Mouse (Mus musculus): ENCODE results near the gene Lbx2. TPM values are rescaled to one million over a fixed set of nuclear protein-coding genes. Genes with fewer than 3 reads are reported as not detected.

Gene Lbx2
- polyA plus RNA-seq, 1 experiment from 2014 or later = not detected

DNA sequence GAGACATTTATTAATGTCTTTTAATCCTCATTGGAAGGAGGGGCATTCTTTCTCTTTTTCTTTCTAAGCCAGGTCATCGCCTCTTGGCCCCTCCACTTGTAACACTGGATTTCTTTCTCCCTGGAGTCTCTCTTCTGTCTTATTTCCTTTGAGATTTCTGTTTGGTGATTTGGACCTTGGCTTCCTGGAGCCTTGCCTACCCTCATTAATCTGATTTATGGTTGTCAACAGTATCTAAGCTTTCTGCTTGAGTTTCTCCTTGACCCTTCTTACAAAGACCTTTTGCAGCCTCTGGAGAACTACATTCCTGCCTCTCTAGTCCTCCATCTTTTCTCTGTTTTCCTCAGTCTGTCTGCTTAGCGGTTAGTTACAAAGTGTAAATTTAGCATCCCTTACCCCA, 12.2 kb downstream of the Lbx2 start:
- H3K36me3 ChIP-seq (ENCODE audit: control insufficient read depth, insufficient read depth, low read length) = no peaks in the 10 kb centered on the region
- peaks cover 14% of the 10 kb centered on the region for H3K4me1 ChIP-seq (ENCODE audit: control insufficient read depth, insufficient read depth, low read length)
- no peaks in the 10 kb centered on the region for H3K9me3 ChIP-seq (ENCODE audit: control insufficient read depth, low read length)
- H3K4me3 ChIP-seq (replicated peaks; ENCODE audit: low read depth, low read length) = no peak overlapping the region
- DNase-seq (no peak), ATAC-seq (ENCODE audit: low FRiP score, low TSS enrichment) (no peak)
- no peak overlapping the region for H3K9ac ChIP-seq (replicated peaks; ENCODE audit: low read length)
- no peak overlapping the region for H3K4me2 ChIP-seq (ENCODE audit: low read length)
- 74% methylated on average over 2 of the region's 2 CpGs for WGBS
- H3K27ac ChIP-seq (replicated peaks; ENCODE audit: low read depth, low read length) = no peak overlapping the region
- no peaks in the 10 kb centered on the region for H3K27me3 ChIP-seq (ENCODE audit: control insufficient read depth, insufficient read depth, low read length)

DNA sequence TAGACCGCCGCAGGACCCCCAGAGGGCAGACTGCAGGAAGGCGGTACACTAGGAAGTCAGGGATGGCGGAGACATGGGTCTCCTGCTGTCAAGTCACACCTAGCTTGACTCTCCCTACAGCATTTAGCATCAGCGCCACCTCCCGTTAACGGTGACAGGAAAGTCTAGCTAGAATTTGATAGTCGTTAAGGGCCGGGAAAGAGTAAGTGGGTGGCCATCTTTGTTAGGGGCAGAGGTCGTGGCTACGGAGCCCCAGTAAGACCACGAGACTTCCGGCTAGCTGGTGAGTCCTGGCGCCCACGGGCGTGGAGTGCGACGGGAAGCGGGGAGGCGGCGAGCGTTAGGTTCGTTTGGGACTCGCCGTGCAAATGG, 15.1 kb downstream of the Lbx2 start, which contains the start of the genes Ccdc142 and Gm42688:
Gene Ccdc142 (plus strand): TSS at position 286 of the 372 bp plus-strand sequence.
Gene Gm42688 (plus strand): TSS at position 302 of the 372 bp plus-strand sequence.
- Histone ChIP-seq H3K4me3 (replicated peaks; ENCODE audit: low read depth, low read length) (peak within 1 kb of the TSS; percentile 77), H3K27me3 (ENCODE audit: control insufficient read depth, insufficient read depth, low read length) (no peaks in the 10 kb centered on the region), H3K9ac (replicated peaks; ENCODE audit: low read length) (peak within 1 kb of the TSS; percentile 75), H3K27ac (replicated peaks; ENCODE audit: low read depth, low read length) (peak within 1 kb of the TSS; percentile 82), H3K4me1 (ENCODE audit: control insufficient read depth, insufficient read depth, low read length) (peaks cover 14% of the 10 kb centered on the region), H3K9me3 (ENCODE audit: control insufficient read depth, low read length) (no peaks in the 10 kb centered on the region), H3K36me3 (ENCODE audit: control insufficient read depth, insufficient read depth, low read length) (no peaks in the 10 kb centered on the region), H3K4me2 (ENCODE audit: low read length) (peak within 1 kb of the TSS; percentile 99)
- peak; percentile 93 for DNase-seq
- WGBS = 1% methylated on average over 25 of the region's 25 CpGs
- peak; percentile 85 for ATAC-seq (ENCODE audit: low FRiP score, low TSS enrichment)

DNA sequence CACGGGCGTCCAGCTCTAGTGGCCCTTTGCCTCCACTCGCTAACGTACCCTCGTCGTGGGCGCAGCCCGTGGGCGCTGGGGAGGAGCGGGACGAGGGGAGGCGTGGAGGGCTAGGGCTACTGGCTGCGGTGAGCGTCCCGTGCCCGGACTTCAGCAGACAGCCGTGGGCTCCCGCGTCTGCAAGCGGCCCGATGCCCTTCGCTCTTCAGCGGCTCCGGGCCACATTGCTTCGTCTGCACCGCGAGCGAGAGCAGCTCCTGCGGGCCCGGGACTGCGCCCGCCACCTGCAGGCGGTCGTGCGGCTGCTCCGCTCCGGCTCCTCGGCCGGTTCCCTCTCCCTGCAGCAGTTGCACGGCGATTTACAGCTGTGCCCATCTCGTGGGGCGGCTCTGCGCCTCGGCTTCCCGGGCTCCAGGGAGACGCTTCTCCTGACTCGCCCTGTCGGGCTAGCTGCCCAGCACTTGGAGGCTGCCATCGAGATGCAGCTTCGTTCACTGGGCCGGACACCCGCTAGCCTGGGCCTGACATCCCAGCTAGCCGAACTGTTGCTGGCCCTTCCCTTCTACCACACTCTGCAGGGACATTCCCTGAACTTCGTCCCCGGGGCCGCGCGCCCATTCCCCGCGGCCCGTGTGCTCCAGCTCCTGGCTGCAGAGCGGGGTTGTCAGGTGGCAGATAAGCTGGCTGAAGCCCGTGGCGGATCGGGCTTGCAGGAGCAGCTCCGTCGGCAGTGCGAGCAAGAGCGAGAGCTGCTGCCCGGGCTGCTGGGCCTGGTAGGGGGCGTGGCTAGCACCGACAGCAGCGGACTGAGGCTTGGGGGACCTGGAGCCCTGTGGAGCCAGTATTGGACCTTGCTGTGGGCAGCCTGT, 15.8 kb downstream of the Lbx2 start:
- H3K27ac ChIP-seq (replicated peaks; ENCODE audit: low read depth, low read length) = peak overlapping the region; percentile 82
- ATAC-seq (ENCODE audit: low FRiP score, low TSS enrichment) (peak; percentile 79), DNase-seq (peak; percentile 80)
- peak overlapping the region; percentile 99 for H3K4me2 ChIP-seq (ENCODE audit: low read length)
- H3K4me3 ChIP-seq (replicated peaks; ENCODE audit: low read depth, low read length) = peak overlapping the region; percentile 77
- H3K9ac ChIP-seq (replicated peaks; ENCODE audit: low read length) = peak overlapping the region; percentile 75
- no peaks in the 10 kb centered on the region for H3K9me3 ChIP-seq (ENCODE audit: control insufficient read depth, low read length)
- peaks cover 14% of the 10 kb centered on the region for H3K4me1 ChIP-seq (ENCODE audit: control insufficient read depth, insufficient read depth, low read length)
- H3K36me3 ChIP-seq (ENCODE audit: control insufficient read depth, insufficient read depth, low read length) = no peaks in the 10 kb centered on the region
- no peaks in the 10 kb centered on the region for H3K27me3 ChIP-seq (ENCODE audit: control insufficient read depth, insufficient read depth, low read length)
- WGBS = under 1% methylated on average over 74 of the region's 74 CpGs

DNA sequence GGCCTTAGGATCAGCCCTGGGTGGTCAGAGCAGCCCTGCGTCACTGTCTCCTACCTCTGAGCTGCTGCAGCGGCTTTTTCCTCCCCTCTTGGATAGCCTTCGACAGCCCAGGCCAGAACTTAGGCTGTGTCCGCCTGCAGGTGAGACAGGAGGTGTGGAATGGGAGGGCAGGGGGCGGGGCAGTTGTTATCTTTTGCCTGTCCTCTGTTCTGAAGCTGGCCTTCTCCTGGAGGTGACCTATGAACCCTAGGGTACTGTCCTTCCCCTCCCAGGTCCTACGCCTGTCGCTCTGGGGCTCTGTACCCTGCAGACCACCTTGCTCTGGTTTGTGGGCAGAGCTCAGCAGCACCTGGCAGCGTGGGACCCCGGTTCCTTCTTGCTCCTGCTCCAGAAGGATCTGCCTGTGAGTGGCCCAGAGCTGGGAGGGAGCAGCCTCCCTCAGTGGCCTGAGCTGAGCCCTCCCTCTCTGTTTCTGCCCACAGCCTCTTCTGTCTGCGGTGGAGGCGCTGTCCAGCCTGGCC, 17.0 kb downstream of the Lbx2 start:
- H3K27ac ChIP-seq (replicated peaks; ENCODE audit: low read depth, low read length) = no peak overlapping the region
- H3K4me3 ChIP-seq (replicated peaks; ENCODE audit: low read depth, low read length) = peak overlapping the region; percentile 77
- 44% methylated on average over 11 of the region's 11 CpGs for WGBS
- no peaks in the 10 kb centered on the region for H3K9me3 ChIP-seq (ENCODE audit: control insufficient read depth, low read length)
- no peaks in the 10 kb centered on the region for H3K36me3 ChIP-seq (ENCODE audit: control insufficient read depth, insufficient read depth, low read length)
- peak overlapping the region; percentile 75 for H3K9ac ChIP-seq (replicated peaks; ENCODE audit: low read length)
- no peak for ATAC-seq (ENCODE audit: low FRiP score, low TSS enrichment)
- peak overlapping the region; percentile 99 for H3K4me2 ChIP-seq (ENCODE audit: low read length)
- H3K4me1 ChIP-seq (ENCODE audit: control insufficient read depth, insufficient read depth, low read length) = peaks cover 21% of the 10 kb centered on the region
- no peak for DNase-seq
- H3K27me3 ChIP-seq (ENCODE audit: control insufficient read depth, insufficient read depth, low read length) = no peaks in the 10 kb centered on the region

DNA sequence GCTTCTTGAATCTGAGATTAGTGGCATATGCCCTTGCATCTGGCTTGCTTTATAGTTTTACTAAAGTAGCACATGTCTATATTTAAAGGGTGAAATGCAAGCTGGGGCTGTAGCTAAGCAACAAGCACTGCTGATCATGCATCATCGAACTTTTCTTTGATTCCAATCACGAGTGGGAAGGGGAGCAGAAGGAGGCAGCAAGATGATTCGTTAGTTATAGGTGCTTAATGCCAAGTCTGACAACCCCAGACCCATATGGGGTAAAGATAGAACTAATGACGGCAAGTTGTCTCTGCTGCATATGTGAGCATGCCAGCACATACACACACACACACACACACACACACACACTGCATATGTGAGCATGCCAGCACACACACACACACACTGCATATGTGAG, 18.0 kb downstream of the Lbx2 start:
- Histone ChIP-seq H3K9me3 (ENCODE audit: control insufficient read depth, low read length) (no peaks in the 10 kb centered on the region), H3K36me3 (ENCODE audit: control insufficient read depth, insufficient read depth, low read length) (no peaks in the 10 kb centered on the region), H3K9ac (replicated peaks; ENCODE audit: low read length) (no peak overlapping the region), H3K27ac (replicated peaks; ENCODE audit: low read depth, low read length) (no peak overlapping the region), H3K4me1 (ENCODE audit: control insufficient read depth, insufficient read depth, low read length) (peaks cover 26% of the 10 kb centered on the region), H3K27me3 (ENCODE audit: control insufficient read depth, insufficient read depth, low read length) (no peaks in the 10 kb centered on the region), H3K4me3 (replicated peaks; ENCODE audit: low read depth, low read length) (no peak overlapping the region), H3K4me2 (ENCODE audit: low read length) (no peak overlapping the region)
- no peak for ATAC-seq (ENCODE audit: low FRiP score, low TSS enrichment)
- DNase-seq = no peak
- WGBS = 75% methylated on average over 4 of the region's 4 CpGs

DNA sequence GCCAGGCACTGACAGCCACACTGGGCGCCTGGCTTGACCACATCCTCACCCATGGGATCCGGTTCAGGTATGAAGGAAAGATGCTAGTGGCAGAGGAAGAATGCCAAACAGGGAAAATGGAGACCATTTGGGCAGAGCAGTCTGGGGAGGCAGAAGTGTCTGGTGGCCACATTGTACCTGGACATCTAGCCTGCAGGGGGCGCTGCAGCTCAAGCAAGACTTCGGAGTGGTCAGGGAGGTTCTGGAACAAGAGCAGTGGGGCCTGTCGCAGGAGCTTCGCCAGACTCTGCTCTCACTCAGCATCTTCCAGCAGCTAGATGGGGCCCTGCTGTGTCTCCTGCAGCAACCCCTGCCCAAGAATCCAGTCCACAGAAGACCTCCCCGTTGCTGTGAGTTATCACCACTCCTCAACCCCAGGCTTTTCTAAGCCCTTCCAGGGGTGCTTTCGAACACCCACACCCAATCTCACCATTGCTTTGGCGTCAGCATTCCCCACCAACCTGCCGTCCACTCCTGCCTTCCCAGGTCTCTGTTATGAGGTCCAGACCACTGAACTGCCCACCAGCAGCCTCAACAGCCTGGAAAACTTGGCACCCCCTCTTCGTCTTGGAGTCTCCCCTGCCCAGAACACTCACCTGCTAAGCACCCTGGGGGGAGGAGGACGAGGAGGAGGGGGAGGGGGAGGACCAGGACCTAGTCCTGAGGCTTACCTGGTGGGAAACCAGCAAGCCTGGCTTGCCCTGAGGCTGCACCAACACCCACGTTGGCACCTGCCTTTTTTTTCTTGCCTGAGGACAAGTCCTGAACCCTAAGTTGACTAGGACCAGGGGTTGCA, 21.6 kb downstream of the Lbx2 start:
- H3K27ac ChIP-seq (replicated peaks; ENCODE audit: low read depth, low read length) = peak overlapping the region; percentile 83; the same call in 1 of the 2 replicates
- no peak for ATAC-seq (ENCODE audit: low FRiP score, low TSS enrichment)

DNA sequence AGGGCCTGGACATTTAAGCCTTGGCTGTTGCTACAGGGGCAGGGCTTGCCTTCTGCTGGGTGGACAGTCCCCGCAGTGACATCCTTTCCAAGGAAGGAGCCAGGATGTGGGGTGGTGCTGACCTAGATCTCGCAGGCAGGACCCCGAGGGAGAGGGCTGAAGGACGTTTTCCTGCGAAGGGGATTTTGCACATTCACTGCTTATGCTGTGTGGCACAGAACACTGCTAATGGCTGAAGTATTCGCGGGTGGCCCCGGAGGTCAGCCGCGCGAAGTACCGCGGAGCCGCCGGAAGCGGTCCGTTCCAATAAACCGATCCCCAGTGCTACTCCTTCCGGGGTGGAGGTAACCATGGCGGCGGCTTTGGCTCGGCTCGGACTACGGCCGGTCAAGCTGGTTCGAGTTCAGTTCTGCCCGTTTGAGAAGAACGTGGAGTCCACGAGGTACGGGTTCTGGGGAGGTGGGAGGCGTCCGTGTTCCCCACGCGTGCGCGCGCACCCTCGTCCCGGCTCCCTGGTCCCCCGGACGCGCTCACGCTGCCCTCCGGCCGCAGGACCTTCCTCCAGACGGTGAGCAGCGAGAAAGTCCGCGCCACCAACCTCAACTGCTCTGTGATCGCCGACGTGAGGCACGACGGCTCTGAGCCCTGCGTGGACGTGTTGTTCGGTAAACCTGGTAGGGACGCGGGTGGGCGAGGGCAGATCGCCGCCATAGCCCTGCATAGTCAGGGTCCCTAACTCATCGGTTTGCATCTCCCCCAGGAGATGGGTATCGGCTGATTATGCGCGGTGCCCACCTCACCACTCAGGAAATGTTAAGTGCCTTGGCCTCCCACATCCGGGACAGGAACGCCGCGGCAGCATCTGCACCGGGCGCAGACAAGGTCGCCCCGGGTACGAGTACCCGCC, 22.8 kb downstream of the Lbx2 start, which contains the start of gene Mrpl53:
Gene Mrpl53 (plus strand): TSS at position 279 of the 907 bp plus-strand sequence.
- H3K9ac ChIP-seq (replicated peaks; ENCODE audit: low read length) = peak within 1 kb of the TSS; percentile 88
- peak within 1 kb of the TSS; percentile 91 for H3K4me2 ChIP-seq (ENCODE audit: low read length)
- H3K27ac ChIP-seq (replicated peaks; ENCODE audit: low read depth, low read length) = peak within 1 kb of the TSS; percentile 83
- H3K27me3 ChIP-seq (ENCODE audit: control insufficient read depth, insufficient read depth, low read length) = no peaks in the 10 kb centered on the region
- H3K4me1 ChIP-seq (ENCODE audit: control insufficient read depth, insufficient read depth, low read length) = peaks cover 20% of the 10 kb centered on the region
- H3K36me3 ChIP-seq (ENCODE audit: control insufficient read depth, insufficient read depth, low read length) = 0 out of 2 replicates have a peak, but pooled peaks cover 8% of the 10 kb centered on the region
- DNase-seq (peak; percentile 89), ATAC-seq (ENCODE audit: low FRiP score, low TSS enrichment) (peak; percentile 90)
- H3K9me3 ChIP-seq (ENCODE audit: control insufficient read depth, low read length) = no peaks in the 10 kb centered on the region
- WGBS = under 1% methylated on average over 76 of the region's 76 CpGs
- peak within 1 kb of the TSS; percentile 90 for H3K4me3 ChIP-seq (replicated peaks; ENCODE audit: low read depth, low read length)

More for the DNA sequence above, 21.6 kb downstream of the Lbx2 start:
- H3K9ac ChIP-seq (replicated peaks; ENCODE audit: low read length) = peak overlapping the region; percentile 88; the same call in 1 of the 2 replicates
- 0 out of 2 replicates have a peak, but pooled peaks cover 8% of the 10 kb centered on the region for H3K36me3 ChIP-seq (ENCODE audit: control insufficient read depth, insufficient read depth, low read length)
- peaks cover 26% of the 10 kb centered on the region for H3K4me1 ChIP-seq (ENCODE audit: control insufficient read depth, insufficient read depth, low read length)
- peak overlapping the region; percentile 90 for H3K4me3 ChIP-seq (replicated peaks; ENCODE audit: low read depth, low read length)
- no peaks in the 10 kb centered on the region for H3K27me3 ChIP-seq (ENCODE audit: control insufficient read depth, insufficient read depth, low read length)
- WGBS = 33% methylated on average over 13 of the region's 13 CpGs
- H3K9me3 ChIP-seq (ENCODE audit: control insufficient read depth, low read length) = no peaks in the 10 kb centered on the region
- peak; percentile 76 for DNase-seq
- peak overlapping the region; percentile 91 for H3K4me2 ChIP-seq (ENCODE audit: low read length)
